Mouse (Mus musculus) liver, embryonic 14.5 days (tissue): ENCODE measurements around the gene Plac1.

Experiments used
- CTCF ChIP-seq: IDR thresholded peaks from 2 replicates; pipeline ENCODE4 v1.5.1; 2016; ENCODE audit warnings: antibody characterized with exemption, low read depth, control low read depth
- EP300 ChIP-seq: IDR thresholded peaks from 2 replicates; pipeline ENCODE4 v1.6.1; 2016; ENCODE audit warnings: antibody characterized with exemption, low read depth

GRCm38 (mm10) chrX:53046033-53046432, 193.9 kb downstream of the Plac1 start:
- TF ChIP-seq CTCF (no peak), EP300 (no peak)
